Mouse (Mus musculus): ENCODE measurements around the gene Rnf5. TPM values are rescaled to one million over a fixed set of nuclear protein-coding genes. Genes with fewer than 3 reads are reported as not detected.
A peak's percentile ranks its signal among the peaks of the same experiment; 100 is the strongest.

Gene Rnf5
- polyA plus RNA-seq, 1 experiment from 2014 or later = 280 TPM

DNA sequence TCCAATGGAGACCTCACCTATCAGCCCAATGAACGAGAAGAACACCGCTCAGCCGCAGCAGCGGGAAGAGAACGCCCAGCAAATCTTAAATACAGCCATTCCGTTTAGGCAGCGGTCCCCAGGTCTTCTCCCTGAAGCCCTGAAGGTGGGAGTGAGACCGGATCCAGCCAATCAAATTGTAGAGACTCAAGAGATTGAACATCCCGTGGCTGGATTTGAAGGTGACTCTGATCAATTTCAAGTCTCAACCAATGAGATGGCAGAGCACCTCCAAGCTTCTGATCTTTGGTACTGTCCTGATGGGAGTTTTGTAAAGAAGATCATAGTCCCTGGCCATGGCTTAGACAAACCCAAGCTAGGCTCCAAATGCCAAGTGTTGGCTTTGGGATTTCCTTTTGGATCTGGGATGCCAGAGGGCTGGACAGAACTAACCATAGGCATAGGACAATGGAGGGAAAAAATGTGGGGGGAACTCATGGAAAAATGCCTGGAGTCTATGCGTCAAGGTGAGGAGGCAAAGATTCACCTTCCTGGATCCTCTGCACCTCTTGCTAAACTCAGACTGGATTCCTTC lies 41.9 kb upstream of the Rnf5 start:
- peak overlapping the region; percentile 60 for H3K4me3 ChIP-seq (replicated peaks)
- peaks cover 49% of the 10 kb centered on the region for H3K4me1 ChIP-seq
- H3K4me2 ChIP-seq = peak overlapping the region; percentile 89
- peaks cover 16% of the 10 kb centered on the region for H3K36me3 ChIP-seq
- no peaks in the 10 kb centered on the region for H3K27me3 ChIP-seq (replicated peaks)
- peak overlapping the region; percentile 84 for H3K27ac ChIP-seq (replicated peaks)
- peak overlapping the region; percentile 65 for H3K9ac ChIP-seq (replicated peaks)
- WGBS = 48% methylated on average over 10 of the region's 10 CpGs
- no peak for ATAC-seq (ENCODE audit: low FRiP score)
- H3K9me3 ChIP-seq (replicated peaks) = no peaks in the 10 kb centered on the region

DNA sequence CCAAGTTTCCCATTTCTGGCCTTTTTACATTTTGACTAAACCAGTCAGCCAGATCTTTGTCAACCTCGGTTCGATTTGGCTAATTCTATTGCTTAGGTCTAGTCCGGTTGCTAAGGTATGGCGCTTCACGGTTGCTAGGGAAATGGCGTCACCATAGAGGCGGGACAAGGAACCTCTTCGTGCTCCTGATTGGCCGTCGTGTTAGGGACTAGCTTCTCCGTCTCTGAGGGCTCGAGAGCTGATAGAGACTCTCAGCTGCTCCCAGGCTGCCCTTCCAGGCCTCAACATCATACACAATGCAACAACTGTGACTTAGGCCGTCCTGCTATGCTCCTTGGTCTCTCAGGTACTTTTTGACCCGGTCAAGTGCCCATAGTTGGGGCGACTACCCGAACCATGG lies 41.1 kb upstream of the Rnf5 start, which contains the start of gene Fkbpl:
Gene Fkbpl, plus strand, starts transcription at position 157 of the 400 bp plus-strand sequence.
- peak within 1 kb of the TSS; percentile 60 for H3K4me3 ChIP-seq (replicated peaks)
- no peaks in the 10 kb centered on the region for H3K27me3 ChIP-seq (replicated peaks)
- no peaks in the 10 kb centered on the region for H3K9me3 ChIP-seq (replicated peaks)
- ATAC-seq (ENCODE audit: low FRiP score) = peak; percentile 83
- peaks cover 50% of the 10 kb centered on the region for H3K4me1 ChIP-seq
- peak within 1 kb of the TSS; percentile 89 for H3K4me2 ChIP-seq
- WGBS = under 1% methylated on average over 16 of the region's 16 CpGs
- peaks cover 8% of the 10 kb centered on the region for H3K36me3 ChIP-seq
- H3K9ac ChIP-seq (replicated peaks) = peak within 1 kb of the TSS; percentile 65
- H3K27ac ChIP-seq (replicated peaks) = peak within 1 kb of the TSS; percentile 84

DNA sequence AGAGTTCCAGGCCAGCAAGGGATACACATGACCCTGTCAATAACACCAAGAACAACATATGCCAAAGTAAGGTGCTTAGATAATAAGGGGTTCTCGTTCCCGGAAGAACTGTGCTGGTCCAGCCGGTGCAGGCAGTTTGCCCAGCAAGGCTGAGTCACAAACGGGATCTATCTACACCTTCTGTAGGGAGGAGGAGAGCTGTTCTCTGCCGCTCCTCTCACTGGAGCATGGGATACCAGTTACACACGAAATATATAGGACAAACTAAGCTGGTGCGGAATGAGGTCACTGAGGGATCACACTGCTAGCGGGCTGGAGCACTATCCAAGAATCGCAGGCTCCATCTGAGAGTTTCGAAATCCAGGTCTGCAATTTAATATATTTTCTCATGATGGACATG lies 40.5 kb upstream of the Rnf5 start:
- 85% methylated on average over 10 of the region's 10 CpGs for WGBS
- ATAC-seq (ENCODE audit: low FRiP score) = no peak
- Histone ChIP-seq H3K36me3 (peaks cover 2% of the 10 kb centered on the region; the same call in 1 of the 2 replicates), H3K9ac (replicated peaks) (no peak overlapping the region), H3K27me3 (replicated peaks) (no peaks in the 10 kb centered on the region), H3K4me2 (no peak overlapping the region), H3K4me1 (peaks cover 49% of the 10 kb centered on the region), H3K9me3 (replicated peaks) (no peaks in the 10 kb centered on the region), H3K4me3 (replicated peaks) (no peak overlapping the region), H3K27ac (replicated peaks) (peak overlapping the region; percentile 72; the same call in 1 of the 2 replicates)

DNA sequence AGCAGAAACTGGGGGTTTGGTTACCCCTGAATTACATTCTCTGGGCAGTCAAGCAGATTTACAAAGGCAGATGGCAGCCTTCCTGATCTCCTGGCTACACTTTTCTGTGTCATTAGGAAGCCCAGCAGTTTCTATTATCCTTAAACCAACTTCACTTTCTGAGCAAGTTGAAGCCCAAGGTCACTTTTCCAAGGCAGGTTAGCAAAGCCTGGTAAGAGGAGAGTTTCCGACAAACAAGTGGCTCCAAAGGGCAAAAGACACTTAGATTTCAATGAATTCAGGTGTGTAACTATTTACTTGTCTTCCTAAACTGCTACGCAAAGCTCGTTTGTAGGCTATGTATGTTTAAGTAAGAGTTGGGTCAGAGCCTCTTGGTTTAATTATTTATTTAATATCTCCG lies 39.9 kb upstream of the Rnf5 start:
- WGBS = 96% methylated on average over 4 of the region's 4 CpGs
- Histone ChIP-seq H3K27me3 (replicated peaks) (no peaks in the 10 kb centered on the region), H3K27ac (replicated peaks) (no peak overlapping the region), H3K4me3 (replicated peaks) (no peak overlapping the region), H3K36me3 (no peaks in the 10 kb centered on the region), H3K4me1 (peaks cover 43% of the 10 kb centered on the region), H3K4me2 (no peak overlapping the region), H3K9me3 (replicated peaks) (no peaks in the 10 kb centered on the region), H3K9ac (replicated peaks) (no peak overlapping the region)
- ATAC-seq (ENCODE audit: low FRiP score) = no peak

DNA sequence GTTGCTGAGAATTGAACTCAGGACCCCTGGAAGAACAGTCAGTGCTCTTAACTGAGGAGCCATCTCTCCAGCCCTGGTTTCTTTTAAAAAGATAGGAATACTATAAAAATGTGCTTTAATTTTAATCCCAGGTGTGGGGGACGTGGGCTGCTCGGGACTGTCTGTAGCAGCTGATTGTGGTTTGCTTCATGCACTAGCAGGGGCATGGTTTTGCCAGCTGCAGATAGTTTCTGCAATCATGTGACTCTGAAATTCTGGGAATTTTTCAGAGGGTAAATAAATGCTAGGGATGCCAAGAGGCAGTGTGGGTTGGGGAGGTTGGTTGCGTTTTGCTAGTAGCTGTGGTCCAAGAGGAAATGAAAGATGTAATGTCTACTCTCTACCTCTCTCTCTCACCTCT lies 38.5 kb upstream of the Rnf5 start:
- H3K9me3 ChIP-seq (replicated peaks) = no peaks in the 10 kb centered on the region
- no peaks in the 10 kb centered on the region for H3K36me3 ChIP-seq
- H3K27ac ChIP-seq (replicated peaks) = no peak overlapping the region
- peaks cover 33% of the 10 kb centered on the region for H3K4me1 ChIP-seq
- ATAC-seq (ENCODE audit: low FRiP score) = no peak
- no peak overlapping the region for H3K9ac ChIP-seq (replicated peaks)
- H3K4me3 ChIP-seq (replicated peaks) = no peak overlapping the region
- no peaks in the 10 kb centered on the region for H3K27me3 ChIP-seq (replicated peaks)
- H3K4me2 ChIP-seq = no peak overlapping the region
- WGBS = 89% methylated on average over 3 of the region's 3 CpGs

DNA sequence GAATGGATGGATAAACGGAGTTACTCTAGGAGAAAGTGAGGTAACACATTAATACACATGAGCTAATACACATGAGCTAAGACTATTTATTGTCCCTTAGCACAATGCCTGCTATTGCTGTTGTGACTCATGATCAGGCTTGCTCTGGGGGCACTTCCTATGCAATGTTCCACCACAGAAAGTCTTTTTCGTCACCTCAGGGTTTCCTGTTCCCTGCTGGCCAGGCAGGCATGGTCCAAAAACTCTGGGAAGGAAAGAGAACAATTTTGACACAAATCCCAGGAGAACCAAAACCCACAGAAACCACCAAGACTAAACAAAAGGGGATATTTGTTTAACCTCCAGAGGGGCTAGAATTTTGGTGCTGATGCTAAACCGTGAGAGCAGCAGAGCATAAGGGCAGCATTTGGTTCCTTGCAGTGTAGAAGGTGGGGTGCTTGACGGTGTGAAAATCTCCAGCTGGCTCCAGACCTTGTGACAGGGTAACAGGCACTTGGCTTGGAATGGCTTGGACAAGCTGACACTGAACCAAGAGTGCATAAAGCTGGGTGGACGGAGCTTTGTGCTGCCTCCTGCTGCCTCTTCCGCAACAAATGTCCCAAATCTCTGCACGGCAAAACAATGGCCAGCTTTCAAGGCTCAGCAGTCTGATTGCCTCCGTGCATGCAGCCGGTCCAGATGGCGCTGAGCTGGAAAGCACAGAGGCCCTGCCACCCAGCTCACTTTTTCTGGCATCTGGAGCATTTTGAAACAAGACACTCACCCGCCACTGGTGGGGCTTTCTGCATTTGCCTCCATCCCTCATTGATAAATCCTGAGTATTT lies 37.5 kb upstream of the Rnf5 start:
- Histone ChIP-seq H3K4me2 (no peak overlapping the region; the same call in 1 of the 2 replicates), H3K4me3 (replicated peaks) (no peak overlapping the region), H3K9me3 (replicated peaks) (no peaks in the 10 kb centered on the region), H3K27me3 (replicated peaks) (no peaks in the 10 kb centered on the region), H3K4me1 (peaks cover 25% of the 10 kb centered on the region), H3K9ac (replicated peaks) (no peak overlapping the region), H3K36me3 (no peaks in the 10 kb centered on the region), H3K27ac (replicated peaks) (peak overlapping the region; percentile 75)
- WGBS = 16% methylated on average over 11 of the region's 11 CpGs
- no peak for ATAC-seq (ENCODE audit: low FRiP score)

DNA sequence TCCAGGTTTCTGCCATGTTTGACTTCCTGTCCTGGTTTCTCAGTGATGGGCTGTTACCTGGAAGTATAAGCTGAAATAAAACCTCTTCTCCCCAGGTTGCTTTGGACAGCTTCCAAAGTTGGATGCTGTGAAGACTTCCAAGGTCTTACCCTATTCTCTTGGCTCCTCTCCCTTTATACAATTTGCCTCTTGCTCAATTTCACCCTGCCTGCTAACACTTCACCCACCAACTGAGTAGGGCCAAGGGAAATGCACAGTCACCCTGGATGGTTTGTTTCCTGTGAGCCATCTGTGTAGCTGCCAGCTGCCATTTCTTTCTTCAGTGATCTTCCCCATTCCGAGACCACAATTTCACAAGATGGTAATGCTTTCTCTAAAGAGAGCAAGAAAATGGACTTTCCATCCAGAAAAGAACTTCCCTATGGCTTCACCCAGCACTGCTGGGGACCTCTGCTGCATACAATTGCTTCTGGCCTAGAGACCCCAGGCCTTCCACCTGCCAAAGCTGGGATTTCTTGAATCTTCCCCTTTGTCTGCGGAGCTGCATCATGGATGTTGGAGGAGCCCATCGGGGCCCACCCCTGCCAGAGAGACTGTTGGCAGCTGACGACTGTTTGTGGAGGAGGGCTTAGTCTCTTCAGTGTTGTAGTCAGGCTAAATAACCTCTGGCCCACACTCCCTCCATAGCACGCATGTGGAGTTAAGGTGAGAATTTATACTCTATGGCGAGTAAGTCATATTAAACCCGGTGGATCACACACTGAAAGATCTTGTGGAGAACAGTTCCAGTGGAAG lies 36.2 kb upstream of the Rnf5 start:
- no peak overlapping the region for H3K4me3 ChIP-seq (replicated peaks)
- H3K36me3 ChIP-seq = no peaks in the 10 kb centered on the region
- H3K4me2 ChIP-seq = no peak overlapping the region
- H3K9me3 ChIP-seq (replicated peaks) = no peaks in the 10 kb centered on the region
- H3K4me1 ChIP-seq = peaks cover 14% of the 10 kb centered on the region
- peaks cover 5% of the 10 kb centered on the region; the same call in 1 of the 2 replicates for H3K27me3 ChIP-seq (replicated peaks)
- H3K9ac ChIP-seq (replicated peaks) = no peak overlapping the region
- WGBS = 84% methylated on average over 7 of the region's 7 CpGs
- no peak for ATAC-seq (ENCODE audit: low FRiP score)
- 0 out of 2 replicates have a peak overlapping the region, but pooled peaks have one; percentile 75 for H3K27ac ChIP-seq (replicated peaks)

DNA sequence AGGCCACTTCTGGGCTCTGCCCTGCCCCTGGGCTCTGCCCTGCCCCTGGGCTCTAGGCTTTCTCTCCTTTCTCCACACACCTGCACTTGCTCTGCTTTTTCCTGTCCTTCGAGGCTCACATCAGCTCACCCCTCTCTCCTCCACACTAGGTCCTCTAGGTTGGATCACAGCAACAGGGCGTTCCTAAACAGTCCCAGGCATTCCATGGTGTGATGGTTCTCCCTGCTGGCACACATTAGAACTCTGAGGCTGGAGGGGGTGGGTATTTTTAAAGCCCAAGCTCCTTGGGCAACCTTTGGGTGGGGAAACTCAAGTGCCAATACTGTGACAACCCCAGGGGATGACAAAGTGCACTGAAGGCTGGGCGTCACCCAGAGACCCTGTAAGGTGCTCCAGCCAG lies 34.0 kb upstream of the Rnf5 start:
- no peak for ATAC-seq (ENCODE audit: low FRiP score)
- no peak overlapping the region for H3K4me3 ChIP-seq (replicated peaks)
- H3K9ac ChIP-seq (replicated peaks) = no peak overlapping the region
- H3K9me3 ChIP-seq (replicated peaks) = no peaks in the 10 kb centered on the region
- no peak overlapping the region for H3K27ac ChIP-seq (replicated peaks)
- H3K27me3 ChIP-seq (replicated peaks) = peaks cover 9% of the 10 kb centered on the region
- peaks cover 15% of the 10 kb centered on the region for H3K4me1 ChIP-seq
- no peak overlapping the region for H3K4me2 ChIP-seq
- no peaks in the 10 kb centered on the region for H3K36me3 ChIP-seq
- WGBS = 70% methylated on average over 3 of the region's 3 CpGs

DNA sequence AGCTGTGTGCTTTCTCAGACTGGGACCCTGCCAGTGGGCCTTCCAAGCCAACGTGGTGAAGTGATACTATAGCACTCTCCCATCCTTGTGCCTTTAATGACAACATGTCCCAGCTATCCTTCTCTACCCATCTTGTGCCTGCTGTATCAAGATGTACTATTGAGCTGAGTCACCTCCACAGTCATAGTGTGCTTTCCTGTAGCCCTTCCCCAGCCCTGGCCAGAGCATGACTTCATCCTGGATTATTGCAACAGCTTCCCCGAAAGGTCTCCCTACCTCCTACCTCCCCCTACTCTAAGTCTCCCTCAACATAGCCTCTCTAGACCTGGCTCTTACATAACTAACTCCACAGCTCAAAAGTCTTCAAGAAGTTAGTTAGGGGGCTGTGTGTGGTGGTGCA lies 32.2 kb upstream of the Rnf5 start:
- no peak for ATAC-seq (ENCODE audit: low FRiP score)
- H3K9ac ChIP-seq (replicated peaks) = no peak overlapping the region
- peaks cover 14% of the 10 kb centered on the region for H3K27me3 ChIP-seq (replicated peaks)
- H3K36me3 ChIP-seq = no peaks in the 10 kb centered on the region
- H3K4me3 ChIP-seq (replicated peaks) = no peak overlapping the region
- H3K4me2 ChIP-seq = no peak overlapping the region
- 61% methylated on average over 2 of the region's 2 CpGs for WGBS
- H3K27ac ChIP-seq (replicated peaks) = no peak overlapping the region
- no peaks in the 10 kb centered on the region for H3K9me3 ChIP-seq (replicated peaks)
- H3K4me1 ChIP-seq = peaks cover 25% of the 10 kb centered on the region

DNA sequence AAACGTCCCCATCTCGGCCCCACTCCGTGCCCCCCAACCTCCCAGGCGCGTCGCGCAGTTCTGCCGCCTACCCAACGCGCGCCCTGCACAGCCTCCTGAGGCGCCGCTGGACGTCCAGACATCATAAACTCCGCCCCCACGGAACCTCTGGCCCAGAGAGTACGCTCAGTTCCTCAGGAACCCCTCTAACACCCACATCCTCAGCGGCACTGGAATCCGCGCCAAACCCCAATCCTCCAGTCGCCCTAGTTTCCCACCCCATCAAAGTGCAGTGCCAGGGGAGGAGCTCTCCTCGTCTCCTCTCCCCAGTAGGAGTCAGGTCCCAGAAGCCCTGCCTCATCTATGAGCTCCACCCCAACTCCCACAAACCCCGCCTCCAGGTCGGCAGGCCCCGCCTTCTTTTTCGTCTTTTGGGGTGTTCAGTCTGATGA lies 28.8 kb upstream of the Rnf5 start:
- H3K4me2 ChIP-seq = peak overlapping the region; percentile 90
- peaks cover 52% of the 10 kb centered on the region for H3K4me1 ChIP-seq
- H3K27ac ChIP-seq (replicated peaks) = no peak overlapping the region
- H3K9me3 ChIP-seq (replicated peaks) = no peaks in the 10 kb centered on the region
- ATAC-seq (ENCODE audit: low FRiP score) = 0 out of 2 replicates have a peak, but pooled peaks have one; percentile 21
- 2% methylated on average over 26 of the region's 26 CpGs for WGBS
- H3K36me3 ChIP-seq = no peaks in the 10 kb centered on the region
- H3K4me3 ChIP-seq (replicated peaks) = peak overlapping the region; percentile 78
- H3K27me3 ChIP-seq (replicated peaks) = peaks cover 20% of the 10 kb centered on the region
- H3K9ac ChIP-seq (replicated peaks) = peak overlapping the region; percentile 18

DNA sequence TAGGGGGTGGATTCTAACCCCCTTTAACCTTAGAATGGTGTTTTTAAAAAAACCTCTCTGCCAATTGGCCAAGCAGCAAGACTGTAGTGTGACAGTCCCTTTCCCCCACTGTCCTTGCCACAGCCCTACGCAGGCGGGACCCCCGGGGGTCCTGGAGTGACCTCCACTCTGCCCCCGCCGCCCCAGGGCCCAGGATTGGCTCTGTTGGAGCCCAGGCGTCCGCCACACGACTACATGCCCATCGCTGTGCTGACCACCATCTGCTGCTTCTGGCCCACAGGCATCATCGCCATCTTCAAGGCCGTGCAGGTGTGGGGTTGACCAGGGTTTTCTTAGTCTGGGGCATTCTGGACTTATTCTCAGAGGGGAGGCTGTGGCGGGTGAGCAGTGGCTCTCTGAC lies 28.2 kb upstream of the Rnf5 start:
- Histone ChIP-seq H3K9ac (replicated peaks) (peak overlapping the region; percentile 18), H3K36me3 (no peaks in the 10 kb centered on the region), H3K4me1 (peaks cover 54% of the 10 kb centered on the region), H3K9me3 (replicated peaks) (no peaks in the 10 kb centered on the region), H3K27ac (replicated peaks) (no peak overlapping the region), H3K4me2 (peak overlapping the region; percentile 90), H3K4me3 (replicated peaks) (peak overlapping the region; percentile 78), H3K27me3 (replicated peaks) (peaks cover 20% of the 10 kb centered on the region)
- 3% methylated on average over 12 of the region's 12 CpGs for WGBS
- ATAC-seq (ENCODE audit: low FRiP score) = no peak
